In the genomic region with DNA sequence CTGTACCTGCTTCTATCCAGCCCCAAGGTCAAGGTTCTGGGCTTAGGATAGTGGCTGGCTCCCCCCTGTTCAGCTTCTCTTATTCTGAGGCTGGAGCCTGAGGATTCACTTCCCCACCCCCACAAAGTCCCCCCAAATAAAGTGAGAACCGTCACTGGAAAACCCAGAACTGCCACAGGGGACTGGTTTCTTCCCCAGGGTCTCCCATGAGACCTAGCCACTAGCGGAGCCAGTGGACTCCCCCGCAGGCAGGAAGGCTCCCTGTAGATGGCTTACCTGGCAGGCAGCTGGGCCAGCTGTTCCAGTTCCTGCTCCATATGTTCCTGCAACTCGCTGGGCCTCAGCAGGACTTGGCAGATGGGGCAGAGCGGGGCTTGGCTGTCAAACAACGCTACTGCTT, we compare ENCODE assay signal across 23 mouse cellular contexts. TPM values are rescaled to one million over a fixed set of nuclear protein-coding genes. Genes with fewer than 3 reads are reported as not detected.
DNase-seq lines count a peak whose midpoint lies in the region; ATAC-seq and TF ChIP-seq lines count a peak whose summit lies in the region.
"Had no signal": no experiment of that assay in that cellular context is flagged by ENCODE, and none has a peak within 500 bp of the region (broad histone marks: within the 10 kb centered on the region; RNA-seq: fewer than 3 reads in every experiment).

No protein-coding gene starts in this region.

- H3K79me2 ChIP-seq in CH12.LX (replicated peaks; ENCODE audit: control insufficient read depth, extremely low read depth, insufficient read depth, poor library complexity, severe bottlenecking), result no peaks in the 10 kb centered on the region

- no peak for TF ChIP-seq CTCF in CH12.LX (conservative IDR thresholded peaks at IDR 0.05 in 1 of 2, IDR thresholded peaks at IDR 0.05 in 1 of 2; ENCODE audit: low read depth in 2 of 2, low read length in 2 of 2)

- DNase-seq in cerebellum, postnatal 10 days, result peak; percentile 34 to 38
- no peak for DNase-seq in cerebellum, adult 9-10 months
- peak; percentile 61 for DNase-seq in CH12.LX (ENCODE audit: extremely low read depth)
- DNase-seq in brain, adult 2 months (ENCODE audit: low read depth, low spot score), result peak; percentile 24
- DNase-seq in hindbrain, embryonic 14.5 days (ENCODE audit: low spot score), result no peak
- no peak for DNase-seq in layer of hippocampus, postnatal 14 days (ENCODE audit: low spot score in 2 of 2)
- DNase-seq: adrenal gland, adult 8-10 months; adrenal gland, postnatal 25 days; B cell, adult 2 months; cerebellum, adult 11-12 months; cerebellum, adult 2 months; cerebellum, adult 9-11 months; cerebellum, postnatal 25 days; forebrain, postnatal 0 days had no signal

- no peak for TF ChIP-seq RAD21 in CH12.LX (IDR thresholded peaks at IDR 0.05; ENCODE audit: low read depth, low read length)

- H3K9ac ChIP-seq in CH12.LX (ENCODE audit: insufficient read depth, low read depth), result no peak overlapping the region
- H3K9ac ChIP-seq in limb, embryonic 12.5 days (replicated peaks), result 0 out of 2 replicates have a peak overlapping the region, but pooled peaks have one; percentile 5
- no peak overlapping the region for H3K9ac ChIP-seq in hindbrain, embryonic 14.5 days
- H3K9ac ChIP-seq: embryonic facial prominence, embryonic 12.5 days; forebrain, embryonic 13.5 days; forebrain, embryonic 15.5 days; forebrain, postnatal 0 days had no signal

- H3K9me3 ChIP-seq in CH12.LX (replicated peaks; ENCODE audit: low read length), result peaks cover 2% of the 10 kb centered on the region
- 0 out of 2 replicates have a peak, but pooled peaks cover 7% of the 10 kb centered on the region for H3K9me3 ChIP-seq in limb, embryonic 12.5 days
- H3K9me3 ChIP-seq in hindbrain, embryonic 14.5 days (ENCODE audit: control insufficient read depth, low read length), result no peaks in the 10 kb centered on the region
- H3K9me3 ChIP-seq: embryonic facial prominence, embryonic 10.5 days; embryonic facial prominence, embryonic 12.5 days; forebrain, embryonic 13.5 days; forebrain, embryonic 15.5 days; G1E had no signal

- no peak for TF ChIP-seq POLR2A in CH12.LX (IDR thresholded peaks at IDR 0.05; ENCODE audit: low read depth, low read length)

- peak; percentile 70 for TF ChIP-seq EP300 in CH12.LX (IDR thresholded peaks at IDR 0.05; ENCODE audit: low read length)

- WGBS in limb, embryonic 12.5 days, result 34% methylated on average over 6 of the region's 6 CpGs
- 60% methylated on average over 6 of the region's 6 CpGs for WGBS in hindbrain, embryonic 14.5 days

- dilution Hi-C loops in CH12.LX (cut with MboI; ENCODE audit: extremely low pct_ligation_motif_present, extremely low pct_unique_long_range_greater_than_20kb, low sequenced_read_pairs), result no loop called here

- H3K4me2 ChIP-seq in CH12.LX (ENCODE audit: insufficient read depth, low read depth, poor library complexity, severe bottlenecking), result peak overlapping the region; percentile 18; the same call in 1 of the 2 replicates
- no peak overlapping the region for H3K4me2 ChIP-seq in limb, embryonic 12.5 days
- H3K4me2 ChIP-seq in hindbrain, embryonic 14.5 days (replicated peaks), result no peak overlapping the region
- H3K4me2 ChIP-seq: embryonic facial prominence, embryonic 12.5 days; forebrain, embryonic 13.5 days; forebrain, embryonic 15.5 days had no signal

- ATAC-seq in limb, embryonic 12.5 days (ENCODE audit: insufficient number of reproducible peaks, insufficient read depth, low FRiP score, low TSS enrichment, low read depth), result no peak
- no peak for ATAC-seq in hindbrain, embryonic 14.5 days (ENCODE audit: low FRiP score)
- ATAC-seq: activated CD4-positive, CD25-positive, alpha-beta regulatory T cell, adult 4 months; CD4-positive, CD25-positive, alpha-beta regulatory T cell, adult 4 months; forebrain, embryonic 13.5 days; forebrain, embryonic 15.5 days; forebrain, postnatal 0 days; Patski had no signal

- in situ Hi-C loops in CH12.LX (cut with MboI; ENCODE audit: low pct_ligation_motif_present, low pct_unique_long_range_greater_than_20kb, low sequenced_read_pairs), result no loop called here

- H3K27me3 ChIP-seq in CH12.LX (replicated peaks), result no peaks in the 10 kb centered on the region
- peaks cover 80% of the 10 kb centered on the region for H3K27me3 ChIP-seq in limb, embryonic 12.5 days
- H3K27me3 ChIP-seq in hindbrain, embryonic 14.5 days (ENCODE audit: control insufficient read depth, insufficient read depth, low read length), result peaks cover 58% of the 10 kb centered on the region
- H3K27me3 ChIP-seq: Patski had no signal

- no peak overlapping the region for H3K27ac ChIP-seq in CH12.LX (ENCODE audit: insufficient read depth, low read depth)
- no peak overlapping the region for H3K27ac ChIP-seq in limb, embryonic 12.5 days
- H3K27ac ChIP-seq in hindbrain, embryonic 14.5 days, result no peak overlapping the region
- H3K27ac ChIP-seq: embryonic facial prominence, embryonic 10.5 days; embryonic facial prominence, embryonic 12.5 days; forebrain, embryonic 13.5 days; forebrain, embryonic 15.5 days had no signal

- peaks cover 22 to 52% of the 10 kb centered on the region in 2 experiments for H3K4me1 ChIP-seq in CH12.LX (ENCODE audit: control insufficient read depth in 1 of 2, insufficient read depth in 2 of 2)
- peaks cover 50% of the 10 kb centered on the region for H3K4me1 ChIP-seq in limb, embryonic 12.5 days (replicated peaks)
- peaks cover 28% of the 10 kb centered on the region for H3K4me1 ChIP-seq in hindbrain, embryonic 14.5 days (replicated peaks; ENCODE audit: control insufficient read depth, insufficient read depth, low read length)

- no peaks in the 10 kb centered on the region for H3K36me3 ChIP-seq in CH12.LX (replicated peaks in 1 of 2; ENCODE audit: control insufficient read depth in 1 of 2, insufficient read depth in 1 of 2, low read length in 1 of 2)
- H3K36me3 ChIP-seq in limb, embryonic 12.5 days, result no peaks in the 10 kb centered on the region
- H3K36me3 ChIP-seq in hindbrain, embryonic 14.5 days (replicated peaks; ENCODE audit: control insufficient read depth, insufficient read depth), result no peaks in the 10 kb centered on the region
- H3K36me3 ChIP-seq: embryonic facial prominence, embryonic 10.5 days; embryonic facial prominence, embryonic 12.5 days; forebrain, embryonic 15.5 days; G1E had no signal

- H3K4me3 ChIP-seq in CH12.LX (replicated peaks in 1 of 3; ENCODE audit: low read depth in 2 of 3, low read length in 2 of 3, poor library complexity in 1 of 3), result no peak overlapping the region
- H3K4me3 ChIP-seq in limb, embryonic 12.5 days (replicated peaks), result no peak overlapping the region
- H3K4me3 ChIP-seq in hindbrain, embryonic 14.5 days (replicated peaks; ENCODE audit: low read length), result no peak overlapping the region
- H3K4me3 ChIP-seq: embryonic facial prominence, embryonic 10.5 days; embryonic facial prominence, embryonic 12.5 days; forebrain, embryonic 13.5 days; forebrain, embryonic 15.5 days had no signal

TF ChIP-seq in CH12.LX, 34 proteins besides CTCF, POLR2A, EP300 and RAD21 (continues in another document):
- TF ChIP-seq USF1 (IDR thresholded peaks at IDR 0.05; ENCODE audit: low read depth, low read length) (no peak), MEF2A (IDR thresholded peaks at IDR 0.05; ENCODE audit: borderline replicate concordance, low read depth, low read length) (peak; percentile 66), HCFC1 (IDR thresholded peaks at IDR 0.05; ENCODE audit: low read depth, low read length) (no peak), SIN3A (IDR thresholded peaks at IDR 0.05; ENCODE audit: low read length) (no peak), ZMIZ1 (IDR thresholded peaks at IDR 0.05; ENCODE audit: low read depth, low read length) (no peak), ELF1 (IDR thresholded peaks at IDR 0.05; ENCODE audit: low read depth, low read length) (no peak), PAX5 (IDR thresholded peaks at IDR 0.05; ENCODE audit: low read length) (no peak), JUND (conservative IDR thresholded peaks at IDR 0.05; ENCODE audit: low read depth, low read length) (no peak), SMC3 (IDR thresholded peaks at IDR 0.05; ENCODE audit: low read depth, low read length) (no peak), MAFK (IDR thresholded peaks at IDR 0.05; ENCODE audit: insufficient replicate concordance, low read length) (no peak), POLR2AphosphoS2 (IDR thresholded peaks at IDR 0.05; ENCODE audit: low read depth, low read length) (no peak), BHLHE40 (IDR thresholded peaks at IDR 0.05; ENCODE audit: low read depth, low read length) (peak; percentile 44; the same call in 1 of the 2 replicates), TBP (conservative IDR thresholded peaks at IDR 0.05; ENCODE audit: low read depth, low read length) (0 out of 2 replicates have a peak, but pooled peaks have one; percentile 18), ETS1 (conservative IDR thresholded peaks at IDR 0.05; ENCODE audit: low read depth, low read length) (peak; percentile 63), E2F4 (IDR thresholded peaks at IDR 0.05; ENCODE audit: insufficient replicate concordance, low read depth, low read length) (no peak), MAZ (IDR thresholded peaks at IDR 0.05; ENCODE audit: low read depth, low read length) (peak; percentile 50; the same call in 1 of the 2 replicates), NRF1 (IDR thresholded peaks at IDR 0.05; ENCODE audit: low read depth, low read length) (no peak), JUN (IDR thresholded peaks at IDR 0.05; ENCODE audit: insufficient read depth, low read depth, low read length) (no peak), KAT2A (IDR thresholded peaks at IDR 0.05; ENCODE audit: insufficient replicate concordance, low read length) (0 out of 2 replicates have a peak, but pooled peaks have one; percentile 69), TCF12 (IDR thresholded peaks at IDR 0.05; ENCODE audit: low read depth, low read length) (peak; percentile 65), ZNF384 (IDR thresholded peaks at IDR 0.05; ENCODE audit: low read depth, low read length) (no peak), MXI1 (IDR thresholded peaks at IDR 0.05; ENCODE audit: low read depth, low read length) (no peak)

RNA-seq across cellular contexts. Expression of a gene that starts 55.3 kb away (rescaled TPM):
- total RNA-seq in CH12.LX (2012; rRNA removed) (not detected in 2 replicates), CH12.LX (2014; rRNA removed) (not detected in 2 replicates)
- polyA plus RNA-seq in CH12.LX (2012; ENCODE audit: insufficient read length, low read depth), result 0.18 TPM in 1 of 2 replicates, not detected in the other
- 0.26 and 0.65 TPM in 2 replicates for polyA plus RNA-seq in limb, embryonic 12.5 days (2016; fragmentation: Nextera tagmentation; extraction: Ambion mirVana)
- 1.2 and 1.3 TPM in 2 replicates for polyA plus RNA-seq in hindbrain, embryonic 14.5 days (2014; fragmentation: Nextera tagmentation; extraction: Ambion mirVana)
- total RNA-seq in layer of hippocampus, postnatal 14 days (2021), result 1 to 10 TPM; 1.1 to 1.4 TPM
- total RNA-seq: G1E had no signal
- polyA plus RNA-seq: activated CD4-positive, CD25-positive, alpha-beta regulatory T cell, adult 4 months; CD4-positive, CD25-positive, alpha-beta regulatory T cell, adult 4 months; G1E had no signal

RNA-seq across cellular contexts. Expression of a gene that starts 55.5 kb away (rescaled TPM):
- 0.50 and 1.1 TPM in 2 replicates for total RNA-seq in CH12.LX (2012; rRNA removed)
- 1.4 and 1.5 TPM in 2 replicates for total RNA-seq in CH12.LX (2014; rRNA removed)
- polyA plus RNA-seq in CH12.LX (2012; ENCODE audit: insufficient read length, low read depth), result 1.00 and 1.2 TPM in 2 replicates
- polyA plus RNA-seq in limb, embryonic 12.5 days (2016; fragmentation: Nextera tagmentation; extraction: Ambion mirVana), result 8.8 and 11.0 TPM in 2 replicates
- polyA plus RNA-seq in hindbrain, embryonic 14.5 days (2014; fragmentation: Nextera tagmentation; extraction: Ambion mirVana), result 10.0 and 11.6 TPM in 2 replicates
- 1 to 10 TPM; 3.5 to 5.1 TPM for total RNA-seq in layer of hippocampus, postnatal 14 days (2021)

Comparison
In these comparisons a context has a peak if more than half of its experiments do, and no peak if none do; other contexts are left out.
1. DNase-seq: peak in cerebellum, postnatal 10 days (2 of 2), CH12.LX (single experiment) and brain, adult 2 months (single experiment); none in cerebellum, adult 9-10 months (single experiment), hindbrain, embryonic 14.5 days (single experiment) and layer of hippocampus, postnatal 14 days (0 of 2).